Mouse (Mus musculus): Measurements from ENCODE around the gene Aldh18a1.

GRCm38 (mm10) chr19:40548796-40549515 is 39.3 kb downstream of the Aldh18a1 start:
- TF ChIP-seq CTCF (IDR thresholded peaks at IDR 0.05; ENCODE audit: borderline replicate concordance, insufficient read depth, low read length) (no peak), POLR2A (IDR thresholded peaks at IDR 0.05; ENCODE audit: low read depth, low read length) (no peak)

Data from embryonic fibroblast, embryonic 13.5 days (primary cell).